Mouse (Mus musculus) neural tube, embryonic 12.5 days (tissue): Measurements from ENCODE around the gene Ncaph2. TPM values are rescaled to one million over a fixed set of nuclear protein-coding genes. Genes with fewer than 3 reads are reported as not detected.

Experiments
- ATAC-seq: fragments of 200-750 bp; cut with Nextera tagmentation; 2 replicates; pipeline ENCODE4 v1.8.0; 2017; ENCODE audit warnings: low read depth, mild to moderate bottlenecking, moderate TSS enrichment, moderate library complexity; ENCODE audit not compliant: low FRiP score
- H3K27ac ChIP-seq: fragments of 300-500 bp; sonication (generic); 2 replicates; pipeline ENCODE4 v1.5.1; 2016
- H3K27me3 ChIP-seq: fragments of 300-500 bp; sonication (generic); replicated peaks from 2 replicates; pipeline ENCODE4 v1.6.1; 2016; ENCODE audit warnings: mild to moderate bottlenecking
- H3K36me3 ChIP-seq: fragments of 300-500 bp; sonication (generic); 2 replicates; pipeline ENCODE4 v1.6.1; 2016; ENCODE audit warnings: mild to moderate bottlenecking
- H3K4me1 ChIP-seq: fragments of 300-500 bp; sonication (generic); 2 replicates; pipeline ENCODE4 v1.6.1; 2016
- H3K4me2 ChIP-seq: fragments of 300-500 bp; sonication (generic); replicated peaks from 2 replicates; pipeline ENCODE4 v1.6.1; 2016; ENCODE audit warnings: mild to moderate bottlenecking
- H3K4me3 ChIP-seq: fragments of 300-500 bp; sonication (generic); 2 replicates; pipeline ENCODE4 v1.5.1; 2016
- H3K9ac ChIP-seq: fragments of 300-500 bp; sonication (generic); 2 replicates; pipeline ENCODE4 v1.6.1; 2016; ENCODE audit warnings: mild to moderate bottlenecking
- H3K9me3 ChIP-seq: fragments of 300-500 bp; sonication (generic); 2 replicates; pipeline ENCODE4 v1.6.1; 2016; ENCODE audit warnings: mild to moderate bottlenecking
- WGBS: fragments of 180-500 bp; shearing (Covaris S2); methylation state at CpG from one replicate; pipeline ENCODE4 v1.1.7; 2016; 5-methylcytosine and 5-hydroxymethylcytosine counted together
- polyA plus RNA-seq: library from polyadenylated mRNA; unstranded; fragments of >200 nt; fragmentation: Nextera tagmentation; extraction: Ambion mirVana; gene quantifications from 2 replicates; pipeline ENCODE4 v1.2.1, GENCODE M21; 2016

Ncaph2 gene
- 133 and 139 TPM in 2 replicates for polyA plus RNA-seq

DNA sequence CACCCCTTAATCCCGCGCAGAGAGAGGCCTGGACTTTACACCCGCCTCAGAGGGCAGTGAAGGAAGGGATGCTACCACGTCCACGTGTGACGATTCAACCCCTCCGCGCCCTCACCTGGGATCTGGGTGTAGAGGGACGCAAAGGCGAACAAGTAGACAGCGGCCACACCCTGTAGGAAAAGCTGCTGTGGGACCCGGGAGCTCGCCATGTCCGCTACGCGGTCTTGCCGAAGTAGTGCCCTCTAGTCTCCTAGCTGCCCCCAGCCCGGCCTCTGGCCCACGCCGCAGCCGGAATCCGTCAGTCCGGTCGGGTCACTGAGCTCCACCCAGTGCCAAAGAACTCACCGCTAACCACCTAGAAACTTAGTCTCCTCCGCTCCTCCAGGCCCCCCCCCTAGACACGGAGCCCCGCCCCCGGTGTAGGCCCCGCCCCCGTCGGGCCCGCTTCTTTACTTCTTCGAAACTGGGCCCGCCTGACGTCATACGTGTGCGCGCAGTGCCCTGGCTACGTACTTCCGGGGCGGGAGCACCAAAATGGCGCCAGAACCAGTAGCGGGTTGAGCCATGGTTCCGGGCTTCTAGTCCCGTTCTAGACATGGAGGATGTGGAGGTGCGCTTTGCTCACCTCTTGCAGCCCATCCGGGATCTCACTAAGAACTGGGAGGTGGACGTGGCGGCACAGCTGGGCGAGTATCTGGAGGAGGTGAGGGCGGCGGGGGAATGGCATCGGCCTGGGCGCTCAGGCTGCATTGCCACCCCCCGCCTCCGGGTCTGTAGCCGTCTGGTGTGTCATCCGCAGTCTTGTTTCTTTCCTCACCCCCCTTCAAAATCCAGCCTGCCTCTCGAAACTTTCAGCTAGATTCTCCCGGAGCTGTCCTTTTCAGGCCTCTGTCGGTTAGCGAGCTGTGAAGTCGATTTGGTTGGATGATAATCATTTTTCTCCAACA is at the start of gene Ncaph2, which contains the start of gene Lmf2:
TSS of gene Ncaph2 (plus strand) at position 479 of the 947 bp plus-strand sequence.
TSS of gene Lmf2 (minus strand) at position 419 of the 947 bp plus-strand sequence.
- ATAC-seq, result peak; percentile 92
- H3K4me3 ChIP-seq, result peak within 1 kb of the TSS; percentile 78
- under 1% methylated on average over 64 of the region's 64 CpGs for WGBS
- H3K4me1 ChIP-seq, result peaks cover 19% of the 10 kb centered on the region
- peak within 1 kb of the TSS; percentile 80 for H3K9ac ChIP-seq
- H3K9me3 ChIP-seq, result no peaks in the 10 kb centered on the region
- H3K36me3 ChIP-seq, result peaks cover 41% of the 10 kb centered on the region
- peak within 1 kb of the TSS; percentile 57 for H3K27ac ChIP-seq
- H3K27me3 ChIP-seq, result no peaks in the 10 kb centered on the region
- peak within 1 kb of the TSS; percentile 79 for H3K4me2 ChIP-seq

GRCm38 (mm10) chr15:89305966-89306365 is 49.6 kb upstream of the Ncaph2 start:
- Histone ChIP-seq H3K9ac (no peak overlapping the region), H3K4me3 (no peak overlapping the region), H3K36me3 (peaks cover 63% of the 10 kb centered on the region), H3K4me1 (no peaks in the 10 kb centered on the region; the same call in 1 of the 2 replicates), H3K27me3 (no peaks in the 10 kb centered on the region), H3K4me2 (no peak overlapping the region), H3K9me3 (no peaks in the 10 kb centered on the region), H3K27ac (no peak overlapping the region)
- no peak for ATAC-seq
- WGBS, result 78% methylated on average over 1 of the region's 1 CpGs

DNA sequence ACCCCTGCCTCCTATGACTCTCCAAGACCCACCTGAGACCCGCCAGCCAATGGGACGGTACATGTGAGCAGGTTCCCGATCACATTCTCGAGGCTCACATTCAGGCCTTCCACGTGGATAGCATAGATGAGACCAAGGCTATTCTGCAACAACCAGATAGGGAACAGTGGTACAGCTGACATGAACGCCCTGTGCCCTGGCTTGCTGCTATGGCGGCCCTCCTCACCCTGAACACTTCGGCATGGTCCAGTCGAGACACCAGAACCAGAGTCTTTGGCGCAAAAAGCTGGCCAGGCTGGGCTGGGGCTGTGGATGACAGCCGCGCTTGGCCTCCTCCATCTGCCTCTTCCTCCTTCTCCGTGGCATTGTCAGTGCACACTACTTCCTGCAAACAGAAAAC is 48.1 kb upstream of the Ncaph2 start:
- no peak overlapping the region for H3K4me2 ChIP-seq
- H3K9me3 ChIP-seq, result no peaks in the 10 kb centered on the region
- WGBS, result 93% methylated on average over 13 of the region's 13 CpGs
- no peak overlapping the region for H3K9ac ChIP-seq
- no peaks in the 10 kb centered on the region; the same call in 1 of the 2 replicates for H3K4me1 ChIP-seq
- no peaks in the 10 kb centered on the region for H3K27me3 ChIP-seq
- peaks cover 48% of the 10 kb centered on the region for H3K36me3 ChIP-seq
- no peak overlapping the region for H3K4me3 ChIP-seq
- no peak for ATAC-seq
- H3K27ac ChIP-seq, result 0 out of 2 replicates have a peak overlapping the region, but pooled peaks have one; percentile 4

- Histone ChIP-seq H3K4me3 (no peak overlapping the region), H3K36me3 (peaks cover 37% of the 10 kb centered on the region), H3K27me3 (no peaks in the 10 kb centered on the region), H3K9me3 (no peaks in the 10 kb centered on the region), H3K9ac (no peak overlapping the region), H3K4me1 (peaks cover 6% of the 10 kb centered on the region), H3K4me2 (no peak overlapping the region), H3K27ac (no peak overlapping the region)
- no peak for ATAC-seq
- WGBS, result 89% methylated on average over 7 of the region's 7 CpGs
Measured at GRCm38 (mm10) chr15:89308406-89309139, 46.9 kb upstream of the Ncaph2 start.

DNA sequence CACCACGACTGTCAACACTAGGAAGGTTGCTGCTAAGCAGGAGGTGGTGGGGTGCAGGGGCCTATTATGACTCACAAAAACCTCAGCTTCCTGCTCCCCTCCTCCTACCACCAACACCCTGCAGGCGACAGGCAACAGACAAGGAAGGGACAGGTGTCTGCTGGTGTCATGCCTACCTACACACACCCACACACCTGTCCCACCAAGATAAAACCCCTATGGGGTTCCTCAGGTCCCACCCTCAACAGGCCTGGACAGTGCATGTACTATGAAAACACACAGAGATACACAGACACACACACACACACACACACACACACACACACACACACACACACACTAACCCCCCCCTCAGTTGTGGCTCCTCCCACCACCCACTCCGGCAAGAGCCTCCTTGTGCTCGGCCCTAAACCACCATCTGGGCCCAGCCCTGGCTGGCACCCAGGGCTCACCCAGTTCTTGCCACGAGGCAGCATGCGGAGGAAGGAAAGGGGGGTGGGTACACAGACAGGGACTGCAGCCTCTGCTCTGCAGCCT is 45.5 kb upstream of the Ncaph2 start:
- Histone ChIP-seq H3K9ac (no peak overlapping the region), H3K4me3 (no peak overlapping the region), H3K9me3 (no peaks in the 10 kb centered on the region), H3K27me3 (no peaks in the 10 kb centered on the region), H3K36me3 (peaks cover 22% of the 10 kb centered on the region), H3K4me2 (no peak overlapping the region), H3K27ac (no peak overlapping the region), H3K4me1 (peaks cover 17% of the 10 kb centered on the region)
- WGBS, result 78% methylated on average over 6 of the region's 6 CpGs
- no peak for ATAC-seq

DNA sequence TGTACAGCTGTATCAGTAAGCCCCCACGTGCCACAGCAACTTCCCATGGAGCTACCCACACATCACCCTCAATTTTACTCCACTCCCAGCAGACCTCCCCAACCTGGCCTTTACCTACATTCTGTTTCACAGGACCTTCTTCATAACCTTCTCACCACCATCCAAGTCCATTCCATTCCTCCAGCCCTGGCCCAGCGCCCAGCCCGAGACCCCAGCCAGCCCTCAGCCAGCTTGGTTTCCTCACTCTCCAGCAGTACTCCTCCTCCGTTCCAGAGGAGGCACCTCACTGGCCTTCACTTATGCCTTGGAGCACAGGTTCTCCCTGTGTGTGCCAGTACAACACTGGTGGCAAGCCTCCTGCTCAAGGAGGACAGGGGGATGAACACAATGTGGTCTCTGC is 42.2 kb upstream of the Ncaph2 start:
- no peak overlapping the region for H3K27ac ChIP-seq
- no peaks in the 10 kb centered on the region for H3K36me3 ChIP-seq
- WGBS, result 82% methylated on average over 4 of the region's 4 CpGs
- H3K9ac ChIP-seq, result peak overlapping the region; percentile 44; the same call in 1 of the 2 replicates
- H3K4me2 ChIP-seq, result peak overlapping the region; percentile 93
- H3K4me1 ChIP-seq, result peaks cover 17% of the 10 kb centered on the region
- ATAC-seq, result no peak
- H3K27me3 ChIP-seq, result no peaks in the 10 kb centered on the region
- H3K9me3 ChIP-seq, result no peaks in the 10 kb centered on the region
- H3K4me3 ChIP-seq, result no peak overlapping the region; the same call in 1 of the 2 replicates

DNA sequence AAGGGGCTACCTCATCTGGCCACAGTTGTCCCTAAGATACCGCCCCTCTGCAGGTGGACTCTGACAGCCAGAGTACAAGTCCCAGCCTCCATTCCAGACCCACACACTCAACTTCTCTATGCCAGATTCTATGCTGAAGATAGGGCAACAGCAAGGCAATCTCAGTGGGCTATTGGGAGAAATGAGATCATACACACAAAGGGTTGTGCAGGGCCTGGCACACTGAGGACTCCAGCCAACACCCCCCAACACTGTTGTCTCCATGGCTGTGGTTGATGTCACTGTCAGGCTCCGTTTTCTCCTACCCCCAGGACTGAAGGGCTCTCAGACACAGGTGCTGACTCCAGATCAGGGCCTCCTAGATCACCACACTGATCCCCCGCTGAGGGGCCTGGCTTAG is 41.4 kb upstream of the Ncaph2 start:
- peak overlapping the region; percentile 93 for H3K4me3 ChIP-seq
- no peaks in the 10 kb centered on the region for H3K9me3 ChIP-seq
- H3K4me2 ChIP-seq, result peak overlapping the region; percentile 93
- 34% methylated on average over 3 of the region's 3 CpGs for WGBS
- peak overlapping the region; percentile 91 for H3K9ac ChIP-seq
- H3K27ac ChIP-seq, result no peak overlapping the region
- H3K27me3 ChIP-seq, result no peaks in the 10 kb centered on the region
- ATAC-seq, result no peak
- no peaks in the 10 kb centered on the region for H3K36me3 ChIP-seq
- H3K4me1 ChIP-seq, result peaks cover 17% of the 10 kb centered on the region

- ATAC-seq, result peak; percentile 74
- H3K36me3 ChIP-seq, result no peaks in the 10 kb centered on the region
Measured at GRCm38 (mm10) chr15:89314511-89315189, 40.9 kb upstream of the Ncaph2 start.

GRCm38 (mm10) chr15:89315190-89315731 is 40.3 kb upstream of the Ncaph2 start, which contains the start of gene Sbf1:
TSS of gene Sbf1 (minus strand) at chr15:89315311.
- Histone ChIP-seq H3K9ac (peak within 1 kb of the TSS; percentile 91), H3K4me2 (peak within 1 kb of the TSS; percentile 93), H3K27ac (no peak within 1 kb of the TSS), H3K4me3 (peak within 1 kb of the TSS; percentile 93), H3K27me3 (no peaks in the 10 kb centered on the region), H3K36me3 (no peaks in the 10 kb centered on the region), H3K4me1 (peaks cover 17% of the 10 kb centered on the region), H3K9me3 (no peaks in the 10 kb centered on the region)
- under 1% methylated on average over 37 of the region's 37 CpGs for WGBS
- peak; percentile 99 for ATAC-seq

More at GRCm38 (mm10) chr15:89314511-89315189, 40.9 kb upstream of the Ncaph2 start:
- Histone ChIP-seq H3K4me3 (peak overlapping the region; percentile 93), H3K27ac (no peak overlapping the region), H3K4me2 (peak overlapping the region; percentile 93), H3K27me3 (no peaks in the 10 kb centered on the region), H3K4me1 (peaks cover 17% of the 10 kb centered on the region), H3K9me3 (no peaks in the 10 kb centered on the region), H3K9ac (peak overlapping the region; percentile 91)
- WGBS, result under 1% methylated on average over 58 of the region's 58 CpGs

DNA sequence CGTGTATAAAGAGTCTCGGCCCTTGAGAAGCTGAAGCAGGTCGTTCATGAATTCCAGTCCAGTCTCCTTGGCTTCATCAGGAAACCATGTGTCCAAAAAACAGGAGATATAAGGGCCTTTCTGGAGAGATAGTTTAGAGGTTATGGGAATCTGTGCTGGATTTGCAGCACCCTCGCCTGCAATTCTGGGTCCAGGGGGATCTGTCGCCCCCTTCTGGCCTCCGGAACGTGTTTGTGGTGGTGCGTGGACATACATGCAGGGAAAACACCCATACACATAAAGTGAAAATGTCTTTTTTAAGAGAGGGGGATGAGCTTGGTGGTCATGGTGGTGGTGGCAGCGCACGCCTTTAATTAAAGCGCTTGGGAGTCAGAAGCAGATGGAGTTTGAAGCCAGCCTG is 39.4 kb upstream of the Ncaph2 start:
- 63% methylated on average over 11 of the region's 11 CpGs for whole genome bisulfite sequencing
- H3K4me3 ChIP-seq, result no peak overlapping the region
- no peak for ATAC-seq

GRCm38 (mm10) chr15:89321264-89321663 is 34.3 kb upstream of the Ncaph2 start:
- H3K4me1 ChIP-seq, result peaks cover 4% of the 10 kb centered on the region; the same call in 1 of the 2 replicates
- no peak overlapping the region for H3K27ac ChIP-seq
- H3K27me3 ChIP-seq, result peaks cover 15% of the 10 kb centered on the region
- no peaks in the 10 kb centered on the region for H3K36me3 ChIP-seq
- no peaks in the 10 kb centered on the region for H3K9me3 ChIP-seq
- no peak for ATAC-seq
- no peak overlapping the region for H3K4me2 ChIP-seq
- WGBS, result 85% methylated on average over 8 of the region's 8 CpGs
- H3K9ac ChIP-seq, result no peak overlapping the region
- H3K4me3 ChIP-seq, result no peak overlapping the region

More for the DNA sequence above, 39.4 kb upstream of the Ncaph2 start:
- Histone ChIP-seq H3K27ac (no peak overlapping the region), H3K9me3 (no peaks in the 10 kb centered on the region), H3K36me3 (no peaks in the 10 kb centered on the region), H3K4me2 (no peak overlapping the region), H3K9ac (no peak overlapping the region), H3K27me3 (no peaks in the 10 kb centered on the region), H3K4me1 (peaks cover 17% of the 10 kb centered on the region)
